Mouse (Mus musculus) olfactory bulb, adult 2 months (tissue): ENCODE results near the gene Syk. TPM values are rescaled to one million over a fixed set of nuclear protein-coding genes. Genes with fewer than 3 reads are reported as not detected.

Experiments
- H3K27ac ChIP-seq: fragments of 200-500 bp; 2 replicates; pipeline ENCODE4 v1.5.1; 2012; ENCODE audit warnings: low read depth, low read length; ENCODE audit not compliant: insufficient read depth
- H3K4me1 ChIP-seq: fragments of 200-500 bp; 2 replicates; pipeline ENCODE4 v1.6.1; 2012; ENCODE audit warnings: low read length; ENCODE audit not compliant: control insufficient read depth, insufficient read depth
- H3K4me3 ChIP-seq: fragments of 200-500 bp; 2 replicates; pipeline ENCODE4 v1.5.1; 2012; ENCODE audit warnings: mild to moderate bottlenecking, low read depth, low read length, moderate library complexity; ENCODE audit not compliant: insufficient read depth
- CTCF ChIP-seq: fragments of 200-500 bp; IDR thresholded peaks from 2 replicates; pipeline ENCODE4 v1.5.1; 2012; ENCODE audit warnings: low read depth, mild to moderate bottlenecking, low read length, moderate library complexity; ENCODE audit not compliant: insufficient read depth
- POLR2A ChIP-seq: fragments of 200-500 bp; IDR thresholded peaks from 2 replicates; pipeline ENCODE4 v1.6.1; 2012; ENCODE audit warnings: mild to moderate bottlenecking, low read depth, low read length, moderate library complexity; ENCODE audit not compliant: insufficient read depth
- WGBS: fragments of 180-500 bp; shearing (Covaris S2); methylation state at CpG from one replicate; pipeline ENCODE4 v1.1.7; 2018; 5-methylcytosine and 5-hydroxymethylcytosine counted together
- polyA plus RNA-seq: library from polyadenylated mRNA; stranded (reverse); fragments of >200 nt; gene quantifications from 2 replicates; pipeline ENCODE4 v1.2.4, GENCODE M21; 2012; ENCODE audit warnings: low replicate concordance; ENCODE audit not compliant: missing spikeins, insufficient read depth, insufficient read length

Syk gene
- not detected in 2 replicates for polyA plus RNA-seq

DNA sequence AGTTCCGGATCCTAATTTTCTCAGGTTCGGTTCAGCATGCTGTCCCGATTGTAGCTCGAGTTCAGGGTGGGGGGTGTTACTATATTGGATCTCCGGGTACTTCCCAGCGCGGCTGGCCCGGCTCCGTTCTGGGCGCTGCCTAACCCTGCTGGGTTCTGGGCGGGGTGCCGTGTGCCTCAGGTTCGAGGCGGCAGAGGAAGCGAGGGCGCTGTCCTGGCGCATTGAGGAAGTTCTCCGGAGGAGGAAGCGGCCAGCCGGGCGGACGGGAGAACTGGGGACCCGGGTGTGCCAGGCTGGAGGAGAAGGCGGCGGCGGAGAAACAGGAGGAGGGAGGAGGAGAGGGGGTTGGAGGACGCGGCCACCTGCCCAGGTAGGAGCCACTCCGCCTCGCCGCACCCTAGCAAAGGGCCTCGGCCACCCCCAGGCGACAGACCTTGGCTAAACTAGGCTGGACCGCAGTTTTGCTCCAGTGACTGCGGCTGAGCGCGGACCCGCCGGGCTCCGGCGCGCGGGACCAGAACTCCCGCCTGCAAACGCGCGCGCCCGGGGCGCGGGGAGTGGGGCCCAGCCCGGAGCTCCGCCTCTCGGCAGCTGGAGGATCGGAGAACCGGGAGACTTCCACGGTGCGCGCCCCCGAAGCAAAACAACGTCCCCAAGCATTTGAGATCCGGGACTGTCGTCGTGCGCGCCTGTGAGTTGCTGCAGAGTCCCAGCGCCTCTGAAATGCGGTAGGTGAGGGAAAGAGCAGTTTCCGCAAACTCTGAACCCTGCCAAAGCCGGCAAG is at the start of gene Syk:
Gene Syk (plus strand): TSS at position 296 of the 784 bp plus-strand sequence.
- WGBS: 2% methylated on average over 70 of the region's 70 CpGs
- Histone ChIP-seq H3K4me3 (peak within 1 kb of the TSS; percentile 48), H3K4me1 (peaks cover 9% of the 10 kb centered on the region; the same call in 1 of the 2 replicates), H3K27ac (no peak within 1 kb of the TSS)
- TF ChIP-seq CTCF: no peak
- TF ChIP-seq POLR2A: no peak

DNA sequence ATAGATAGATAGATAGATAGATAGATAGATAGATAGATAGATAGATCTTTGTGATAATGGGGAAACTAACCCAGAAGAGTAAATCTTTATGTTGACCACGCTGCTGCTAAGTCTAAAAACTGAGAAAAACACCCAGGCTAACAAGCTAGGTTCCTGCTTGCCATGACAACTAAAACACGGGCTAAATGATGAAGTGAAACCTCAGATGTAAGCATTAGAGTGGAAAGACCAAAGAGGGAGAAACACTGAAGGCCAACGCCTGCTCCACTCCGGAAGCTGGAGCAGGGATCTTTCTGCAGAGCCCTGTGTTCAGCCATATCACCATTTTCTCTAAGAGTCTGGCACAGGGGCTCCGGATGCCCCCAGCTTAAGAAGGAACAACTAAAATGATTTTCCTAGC is 49.3 kb upstream of the Syk start:
- TF ChIP-seq POLR2A (no peak), CTCF (no peak)
- WGBS: 85% methylated on average over 5 of the region's 5 CpGs
- Histone ChIP-seq H3K27ac (no peak overlapping the region), H3K4me3 (no peak overlapping the region), H3K4me1 (peaks cover 11% of the 10 kb centered on the region)

DNA sequence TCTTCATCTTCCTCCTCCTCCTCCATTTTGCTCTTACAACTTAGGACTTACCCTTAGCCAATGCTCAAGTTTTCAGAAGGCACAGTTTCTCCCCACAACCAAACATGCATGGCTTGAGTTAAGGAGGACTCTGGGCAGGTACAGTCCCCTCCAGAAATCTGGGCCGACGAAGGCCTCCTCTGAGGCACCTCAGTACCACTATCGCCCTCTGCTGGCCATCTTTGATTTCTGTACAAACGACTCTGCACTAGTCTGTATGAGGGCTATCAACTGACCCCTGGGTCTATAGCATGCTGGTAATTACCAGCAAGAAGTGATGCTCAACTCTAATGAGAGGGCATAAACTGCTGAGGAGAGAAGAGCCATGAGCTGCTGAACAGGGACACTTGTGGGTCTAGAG is 47.4 kb upstream of the Syk start:
- Histone ChIP-seq H3K27ac (no peak overlapping the region), H3K4me3 (no peak overlapping the region), H3K4me1 (peaks cover under 1% of the 10 kb centered on the region; the same call in 1 of the 2 replicates)
- 7% methylated on average over 4 of the region's 4 CpGs for WGBS
- no peak for TF ChIP-seq POLR2A
- peak; percentile 47; the same call in 1 of the 2 replicates for TF ChIP-seq CTCF

DNA sequence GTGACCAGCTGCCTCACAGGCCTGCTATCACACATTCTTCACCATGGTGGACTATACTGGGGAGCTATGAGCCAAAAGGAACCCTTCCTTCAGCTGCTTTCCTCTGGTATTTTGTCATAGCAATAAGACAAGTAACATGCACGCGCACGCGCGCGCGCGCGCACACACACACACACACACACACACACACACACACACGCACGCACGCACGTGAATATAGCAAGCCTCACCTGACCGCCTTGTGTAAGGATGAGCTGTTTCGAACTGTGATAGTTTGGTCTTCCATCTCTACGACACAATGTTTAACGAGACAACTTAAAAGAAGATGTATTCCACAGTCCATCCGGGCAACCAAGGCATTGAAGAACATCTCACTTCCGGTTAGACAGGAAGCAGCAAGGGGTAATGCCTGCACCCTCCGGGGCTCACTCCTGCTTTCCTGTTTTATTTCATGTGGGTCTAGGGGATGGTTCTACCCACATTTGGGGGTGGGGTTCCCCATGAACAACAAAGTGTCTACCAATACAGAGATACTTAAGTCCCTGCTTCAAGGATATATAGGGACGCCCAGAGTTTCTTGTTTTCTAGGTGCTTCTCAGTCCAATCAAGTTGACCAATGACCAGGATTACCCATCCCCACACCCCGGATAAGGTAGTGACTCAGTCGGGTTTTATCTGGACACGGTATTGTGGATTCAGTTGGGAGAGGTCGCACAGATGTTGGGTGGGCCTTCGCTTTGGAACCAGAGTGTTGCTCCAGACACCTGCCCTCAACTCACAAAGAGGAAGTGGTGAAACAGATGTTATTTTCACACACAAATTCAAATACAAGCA is 45.0 kb upstream of the Syk start:
- no peak overlapping the region for H3K27ac ChIP-seq
- H3K4me1 ChIP-seq: no peaks in the 10 kb centered on the region
- no peak overlapping the region for H3K4me3 ChIP-seq
- WGBS: 95% methylated on average over 26 of the region's 26 CpGs
- TF ChIP-seq POLR2A: no peak
- TF ChIP-seq CTCF: no peak

DNA sequence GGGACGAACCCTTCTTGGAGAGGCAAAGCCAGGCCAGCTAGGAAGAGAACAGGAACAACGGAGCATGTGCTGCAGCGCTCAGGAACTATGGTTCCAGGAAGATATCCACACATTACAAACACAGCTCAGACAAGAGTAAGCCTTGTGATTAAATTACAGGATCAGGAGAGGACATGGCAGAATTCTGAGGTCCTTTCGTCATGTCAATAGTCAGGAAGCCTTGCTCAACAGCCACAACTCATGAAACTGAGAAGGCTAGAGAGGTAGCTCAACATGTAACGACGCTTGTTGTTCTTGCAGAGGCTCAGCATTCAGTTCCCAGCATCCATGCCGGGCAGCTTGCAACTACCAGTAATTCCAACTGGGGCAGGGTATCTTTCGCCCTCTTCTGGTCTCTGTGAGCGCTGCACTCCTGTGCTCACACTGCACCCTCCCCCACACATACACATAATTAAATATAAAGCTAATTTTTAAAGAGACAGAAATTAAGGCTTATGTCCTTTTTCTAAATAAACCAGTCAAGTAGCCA is 44.3 kb upstream of the Syk start:
- 93% methylated on average over 9 of the region's 9 CpGs for WGBS

DNA sequence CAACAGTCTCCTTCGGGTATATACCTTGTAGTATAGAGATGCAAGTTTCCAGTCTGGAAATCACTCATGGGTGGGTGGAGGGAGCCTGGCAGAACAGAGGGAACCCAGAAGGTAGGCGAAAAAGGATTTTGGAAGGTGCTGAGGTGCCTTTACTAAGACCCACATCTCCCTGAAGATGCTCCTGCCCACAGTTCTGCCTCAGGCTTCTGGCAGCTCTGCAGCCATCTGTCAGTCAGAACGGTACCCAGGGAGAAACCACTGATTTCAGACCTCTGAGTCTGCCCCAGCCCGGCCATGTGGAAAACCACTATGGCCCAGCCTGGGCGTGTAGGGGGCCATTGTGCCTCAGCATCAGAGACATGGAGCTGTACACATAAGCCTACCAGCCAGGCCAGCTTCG is 43.5 kb upstream of the Syk start:
- H3K27ac ChIP-seq: no peak overlapping the region
- H3K4me3 ChIP-seq: no peak overlapping the region
- WGBS: 92% methylated on average over 6 of the region's 6 CpGs
- TF ChIP-seq POLR2A (no peak), CTCF (no peak)
- no peaks in the 10 kb centered on the region for H3K4me1 ChIP-seq

More for the DNA sequence above, 44.3 kb upstream of the Syk start:
- H3K27ac ChIP-seq: no peak overlapping the region
- H3K4me3 ChIP-seq: no peak overlapping the region
- TF ChIP-seq CTCF (no peak), POLR2A (no peak)
- H3K4me1 ChIP-seq: no peaks in the 10 kb centered on the region

DNA sequence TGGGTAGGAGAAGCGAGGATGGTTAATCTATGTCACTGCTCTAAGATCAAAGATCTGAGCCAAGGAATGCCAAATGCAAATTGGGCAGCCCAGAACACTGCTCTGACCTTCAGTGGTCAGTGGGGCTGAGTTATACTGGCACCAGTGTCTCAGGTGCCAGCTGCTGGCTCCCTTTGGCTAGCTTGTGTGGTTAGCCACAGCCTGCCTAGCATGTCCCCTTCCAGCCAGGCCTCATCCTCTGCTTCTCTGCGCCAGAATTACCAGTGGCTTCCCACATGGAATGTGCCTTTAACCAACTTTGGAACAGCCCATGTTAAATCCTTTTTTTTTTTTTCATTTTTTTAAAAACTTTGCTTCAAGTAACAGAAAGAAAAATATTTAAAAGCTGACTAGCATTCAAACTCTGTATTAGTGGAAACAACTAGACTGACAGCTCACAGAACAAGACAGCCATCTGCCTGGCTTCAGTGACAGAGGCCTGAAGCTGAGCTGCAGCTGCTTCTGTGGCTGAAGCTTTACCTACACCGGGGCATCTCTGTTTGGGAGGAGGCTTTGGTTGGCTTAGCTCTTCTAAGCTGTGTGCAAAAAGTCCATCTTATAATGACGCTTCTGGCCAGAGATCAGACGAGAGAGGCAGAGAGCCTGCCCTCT is 41.5 kb upstream of the Syk start:
- Histone ChIP-seq H3K4me1 (no peaks in the 10 kb centered on the region), H3K27ac (no peak overlapping the region), H3K4me3 (no peak overlapping the region)
- 82% methylated on average over 5 of the region's 5 CpGs for WGBS
- no peak for TF ChIP-seq CTCF
- TF ChIP-seq POLR2A: no peak

DNA sequence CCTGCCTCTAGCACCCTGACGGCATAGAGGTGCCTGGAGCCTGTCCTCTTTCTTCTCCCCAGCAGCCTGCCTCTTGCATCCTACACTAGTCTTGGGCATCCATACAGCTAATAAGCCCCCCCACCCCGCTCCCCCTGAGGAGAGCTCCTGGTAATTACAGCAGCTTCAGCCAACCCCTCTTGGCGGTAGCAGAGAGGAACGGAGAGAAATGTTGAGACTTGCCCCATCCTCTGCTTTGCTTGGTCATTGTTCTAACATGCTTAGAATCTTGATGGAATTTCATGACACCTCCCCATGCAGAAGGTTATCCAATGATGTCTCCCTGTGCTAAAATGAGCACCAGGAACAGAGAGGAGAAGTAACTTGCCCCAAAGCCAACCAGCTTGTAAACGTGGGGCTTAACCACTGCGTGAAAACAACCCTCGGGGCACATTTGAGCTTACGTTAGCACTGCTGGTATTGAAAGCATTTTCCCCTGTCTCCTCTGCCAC is 40.9 kb upstream of the Syk start:
- WGBS: 74% methylated on average over 8 of the region's 8 CpGs
- TF ChIP-seq CTCF (no peak), POLR2A (no peak)
- H3K27ac ChIP-seq: no peak overlapping the region
- H3K4me3 ChIP-seq: no peak overlapping the region
- H3K4me1 ChIP-seq: no peaks in the 10 kb centered on the region
